Mouse (Mus musculus) forebrain, embryonic 16.5 days (tissue): ENCODE data around the gene Rxfp4. TPM values are rescaled to one million over a fixed set of nuclear protein-coding genes. Genes with fewer than 3 reads are reported as not detected.

Experiments used
- ATAC-seq: fragments of 200-750 bp; cut with Nextera tagmentation; 2 replicates; pipeline ENCODE4 v1.8.0; 2017; ENCODE audit warnings: mild to moderate bottlenecking, moderate library complexity
- H3K27ac ChIP-seq: fragments of 300-500 bp; sonication (generic); 2 replicates; pipeline ENCODE4 v1.5.1; 2014; ENCODE audit warnings: low read length, control low read depth
- H3K27me3 ChIP-seq: fragments of 300-500 bp; sonication (generic); replicated peaks from 2 replicates; pipeline ENCODE4 v1.6.1; 2014; ENCODE audit warnings: low read length; ENCODE audit not compliant: control insufficient read depth, insufficient read depth
- H3K36me3 ChIP-seq: fragments of 300-500 bp; sonication (generic); 2 replicates; pipeline ENCODE4 v1.6.1; 2014; ENCODE audit not compliant: control insufficient read depth, insufficient read depth
- H3K4me1 ChIP-seq: fragments of 300-500 bp; sonication (generic); replicated peaks from 2 replicates; pipeline ENCODE4 v1.6.1; 2014; ENCODE audit warnings: low read length; ENCODE audit not compliant: control insufficient read depth, insufficient read depth
- H3K4me2 ChIP-seq: fragments of 300-500 bp; sonication (generic); 2 replicates; pipeline ENCODE4 v1.6.1; 2014; ENCODE audit warnings: mild to moderate bottlenecking, low read length, control low read depth
- H3K4me3 ChIP-seq: fragments of 300-500 bp; sonication (generic); replicated peaks from 2 replicates; pipeline ENCODE4 v1.5.1; 2014; ENCODE audit warnings: mild to moderate bottlenecking, low read length, control low read depth
- H3K9ac ChIP-seq: fragments of 300-500 bp; sonication (generic); replicated peaks from 2 replicates; pipeline ENCODE4 v1.6.1; 2014; ENCODE audit warnings: low read depth, low read length, control low read depth
- H3K9me3 ChIP-seq: fragments of 300-500 bp; sonication (generic); 2 replicates; pipeline ENCODE4 v1.6.1; 2016; ENCODE audit warnings: low read length; ENCODE audit not compliant: control insufficient read depth
- WGBS: fragments of 180-500 bp; shearing (Covaris S2); extraction: QIAGEN DNeasy Blood & Tissue Kit; methylation state at CpG from one replicate; pipeline ENCODE4 v1.1.7; 2014; 5-methylcytosine and 5-hydroxymethylcytosine counted together
- polyA plus RNA-seq: library from polyadenylated mRNA; unstranded; fragments of >200 nt; fragmentation: Nextera tagmentation; extraction: Ambion mirVana; gene quantifications from 2 replicates; pipeline ENCODE4 v1.2.1, GENCODE M21; 2015

Rxfp4 gene
- polyA plus RNA-seq, 1 experiment from 2014 or later = not detected

DNA sequence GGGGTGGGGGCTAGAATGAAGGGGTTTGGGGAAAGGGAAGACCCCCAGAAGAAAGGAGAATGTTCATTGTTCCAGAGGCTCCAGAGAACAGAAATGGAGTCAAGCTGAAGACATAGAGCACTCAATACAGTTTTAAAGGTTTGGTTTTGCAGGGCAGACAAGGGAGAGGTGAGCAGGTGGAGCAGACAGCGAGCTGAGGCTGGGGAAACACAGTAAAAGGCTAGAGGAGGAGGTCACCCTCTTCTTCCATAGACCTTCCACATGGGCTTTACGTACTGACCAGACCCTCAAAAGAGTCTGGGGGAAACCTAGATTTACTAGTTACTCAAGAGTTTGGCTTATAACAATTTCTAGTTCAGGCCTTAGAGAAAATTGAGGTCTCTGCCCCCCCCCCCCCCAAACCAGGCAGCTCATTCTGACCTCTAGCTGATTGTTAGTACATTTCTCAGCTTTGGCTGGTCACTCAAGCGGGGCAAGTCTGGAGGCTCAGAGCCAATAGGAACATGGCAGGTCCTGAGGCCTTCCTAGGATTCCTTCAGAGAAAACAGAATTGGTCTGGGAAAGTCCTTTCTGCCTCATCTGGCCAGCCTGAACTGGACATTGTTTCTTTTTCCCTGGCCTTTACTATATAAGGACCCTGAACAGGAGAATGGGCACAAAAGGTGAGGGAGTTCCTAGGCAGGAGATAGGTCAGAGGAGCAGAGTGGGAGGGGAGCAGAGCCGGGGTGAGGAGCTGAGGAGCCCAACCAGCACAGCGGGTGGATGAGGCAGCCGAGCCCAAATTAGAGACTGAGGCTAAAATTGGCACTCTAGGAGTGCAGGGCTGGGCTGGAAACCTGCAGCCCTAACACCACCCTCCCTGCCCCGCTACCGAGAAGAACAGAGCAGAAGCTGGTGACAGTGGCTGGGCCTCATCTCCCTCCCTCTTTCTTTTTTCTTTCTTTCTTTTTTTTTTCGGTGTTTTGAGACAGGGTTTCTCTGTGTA is 33.5 kb downstream of the Rxfp4 start:
- H3K27ac ChIP-seq = no peak overlapping the region
- no peaks in the 10 kb centered on the region for H3K9me3 ChIP-seq
- no peak for ATAC-seq
- peaks cover 18% of the 10 kb centered on the region for H3K4me1 ChIP-seq
- 49% methylated on average over 9 of the region's 9 CpGs for WGBS
- no peaks in the 10 kb centered on the region for H3K36me3 ChIP-seq
- no peak overlapping the region for H3K4me2 ChIP-seq
- no peak overlapping the region for H3K9ac ChIP-seq
- no peaks in the 10 kb centered on the region for H3K27me3 ChIP-seq
- H3K4me3 ChIP-seq = no peak overlapping the region

GRCm38 (mm10) chr3:88618074-88618871 is 34.7 kb downstream of the Rxfp4 start:
- no peak overlapping the region for H3K4me3 ChIP-seq
- no peak for ATAC-seq
- H3K4me1 ChIP-seq = peaks cover 14% of the 10 kb centered on the region
- H3K9me3 ChIP-seq = no peaks in the 10 kb centered on the region
- H3K36me3 ChIP-seq = no peaks in the 10 kb centered on the region
- no peak overlapping the region for H3K27ac ChIP-seq
- H3K9ac ChIP-seq = no peak overlapping the region
- H3K27me3 ChIP-seq = no peaks in the 10 kb centered on the region
- WGBS = 81% methylated on average over 8 of the region's 8 CpGs
- H3K4me2 ChIP-seq = no peak overlapping the region

GRCm38 (mm10) chr3:88616951-88617500 is 35.9 kb downstream of the Rxfp4 start:
- Histone ChIP-seq H3K4me2 (no peak overlapping the region), H3K4me1 (peaks cover 14% of the 10 kb centered on the region), H3K36me3 (no peaks in the 10 kb centered on the region), H3K4me3 (no peak overlapping the region), H3K9me3 (no peaks in the 10 kb centered on the region), H3K9ac (no peak overlapping the region), H3K27ac (no peak overlapping the region), H3K27me3 (no peaks in the 10 kb centered on the region)
- ATAC-seq = no peak
- WGBS = 78% methylated on average over 3 of the region's 3 CpGs

DNA sequence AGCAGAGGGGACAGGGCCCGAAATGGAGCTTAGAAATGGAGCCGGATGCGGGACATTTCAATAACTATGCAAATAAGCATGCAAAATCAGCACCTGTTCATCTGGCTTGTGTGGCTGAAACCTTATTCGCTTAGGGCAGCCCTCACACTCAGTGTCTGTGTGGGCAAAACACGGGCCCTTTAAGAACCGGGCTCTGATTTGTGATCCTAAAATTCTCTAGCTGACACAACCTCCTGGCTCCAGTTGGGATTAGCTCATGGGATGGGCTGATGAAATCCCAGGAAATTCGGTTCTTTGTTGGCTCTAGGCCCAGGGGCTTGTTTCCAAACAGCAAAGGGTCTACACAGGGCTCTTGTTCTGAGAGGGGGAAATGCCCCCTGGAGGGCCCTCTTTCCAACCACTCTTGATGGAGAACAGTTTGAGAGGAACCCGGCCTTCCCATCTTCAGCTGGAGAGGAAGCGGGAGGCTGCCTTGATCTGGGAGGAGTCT is 37.0 kb downstream of the Rxfp4 start:
- ATAC-seq = peak; percentile 42
- no peaks in the 10 kb centered on the region for H3K9me3 ChIP-seq
- H3K4me1 ChIP-seq = peaks cover 14% of the 10 kb centered on the region
- H3K27ac ChIP-seq = no peak overlapping the region
- H3K27me3 ChIP-seq = no peaks in the 10 kb centered on the region
- 28% methylated on average over 9 of the region's 9 CpGs for WGBS
- H3K4me3 ChIP-seq = no peak overlapping the region
- peak overlapping the region; percentile 12; the same call in 1 of the 2 replicates for H3K4me2 ChIP-seq
- H3K9ac ChIP-seq = no peak overlapping the region
- no peaks in the 10 kb centered on the region for H3K36me3 ChIP-seq

GRCm38 (mm10) chr3:88615117-88615516 is 37.8 kb downstream of the Rxfp4 start:
- no peak overlapping the region for H3K9ac ChIP-seq
- H3K4me2 ChIP-seq = no peak overlapping the region
- no peaks in the 10 kb centered on the region for H3K27me3 ChIP-seq
- no peak for ATAC-seq
- H3K4me1 ChIP-seq = peaks cover 11% of the 10 kb centered on the region
- no peaks in the 10 kb centered on the region for H3K36me3 ChIP-seq
- no peak overlapping the region for H3K4me3 ChIP-seq
- no peaks in the 10 kb centered on the region for H3K9me3 ChIP-seq
- H3K27ac ChIP-seq = no peak overlapping the region
- 68% methylated on average over 5 of the region's 5 CpGs for WGBS

- no peaks in the 10 kb centered on the region for H3K36me3 ChIP-seq
- H3K9me3 ChIP-seq = no peaks in the 10 kb centered on the region
- WGBS = 82% methylated on average over 8 of the region's 8 CpGs
Observed at GRCm38 (mm10) chr3:88614418-88614817, 38.5 kb downstream of the Rxfp4 start.

DNA sequence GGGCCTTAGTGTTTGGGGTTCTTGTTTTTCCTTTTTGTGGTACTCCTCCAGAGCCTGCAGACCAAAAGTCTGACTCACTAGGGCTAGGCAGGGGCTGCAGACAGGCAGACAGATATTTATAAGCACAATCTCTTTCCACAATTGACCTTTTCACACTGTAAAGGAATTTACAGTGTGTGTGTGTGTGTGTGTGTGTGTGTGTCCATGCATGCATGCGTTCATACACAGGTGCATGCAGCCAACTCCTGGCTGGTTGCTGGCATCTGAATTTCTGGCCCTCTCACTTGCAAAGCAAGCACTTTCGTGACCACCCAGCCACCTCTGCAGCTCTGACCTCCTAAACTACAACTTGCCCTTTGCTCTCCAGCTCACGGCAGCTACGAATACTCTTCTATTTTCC is 43.9 kb downstream of the Rxfp4 start:
- Histone ChIP-seq H3K36me3 (no peaks in the 10 kb centered on the region), H3K27me3 (no peaks in the 10 kb centered on the region), H3K4me2 (no peak overlapping the region), H3K4me3 (no peak overlapping the region), H3K27ac (no peak overlapping the region), H3K9me3 (no peaks in the 10 kb centered on the region), H3K4me1 (peaks cover 7% of the 10 kb centered on the region), H3K9ac (no peak overlapping the region)
- 85% methylated on average over 4 of the region's 4 CpGs for WGBS
- no peak for ATAC-seq

More at GRCm38 (mm10) chr3:88614418-88614817, 38.5 kb downstream of the Rxfp4 start:
- no peak overlapping the region for H3K4me2 ChIP-seq
- no peak overlapping the region for H3K9ac ChIP-seq
- H3K4me3 ChIP-seq = no peak overlapping the region
- peaks cover 11% of the 10 kb centered on the region for H3K4me1 ChIP-seq
- no peak overlapping the region for H3K27ac ChIP-seq
- ATAC-seq = no peak
- H3K27me3 ChIP-seq = no peaks in the 10 kb centered on the region

GRCm38 (mm10) chr3:88607758-88608138 is 45.2 kb downstream of the Rxfp4 start:
- Histone ChIP-seq H3K9me3 (no peaks in the 10 kb centered on the region), H3K4me1 (peaks cover 7% of the 10 kb centered on the region), H3K27ac (no peak overlapping the region), H3K36me3 (no peaks in the 10 kb centered on the region), H3K27me3 (no peaks in the 10 kb centered on the region), H3K9ac (peak overlapping the region; percentile 36; the same call in 1 of the 2 replicates), H3K4me2 (peak overlapping the region; percentile 51), H3K4me3 (peak overlapping the region; percentile 21)
- peak; percentile 67 for ATAC-seq
- WGBS = 21% methylated on average over 10 of the region's 10 CpGs
